Mouse (Mus musculus) hindlimb bud, embryonic 11.5 days (tissue): ENCODE measurements around the gene Pnldc1.
"Not testable (repeated sequence)": the region's sequence is repeated elsewhere in the genome, so short reads cannot be mapped to it uniquely, and the experiment has no call there.

Experiments
- DNase-seq: peaks from one replicate; pipeline ENCODE4 v3.0.0-alpha.2; 2012; ENCODE audit warnings: low read depth, low spot score; ENCODE audit errors: extremely low spot score

Pnldc1 gene

DNA sequence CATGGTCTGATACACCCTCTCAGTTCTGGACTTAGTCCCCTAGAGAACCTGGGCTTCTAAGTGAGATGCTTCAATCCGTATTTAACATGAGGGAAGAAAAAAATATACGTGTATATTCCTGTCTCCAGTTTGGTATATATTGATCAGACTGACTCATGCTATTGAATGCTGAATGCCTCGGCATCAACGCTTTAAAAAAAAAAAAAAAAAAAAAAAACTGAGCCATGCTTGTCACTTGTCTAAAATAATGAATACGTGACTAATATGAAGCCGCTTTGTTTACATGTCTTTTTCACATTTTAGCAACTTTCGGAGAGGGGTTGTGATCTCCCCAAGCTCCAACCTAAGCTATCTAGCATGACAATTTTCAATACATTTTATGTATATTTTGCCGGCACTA is 361 bp upstream of the Pnldc1 start:
- no peak for DNase-seq

- DNase-seq = no peak
Measured at GRCm38 (mm10) chr17:12906436-12906835, 3.6 kb downstream of the Pnldc1 start.

- DNase-seq = no peak
Measured at GRCm38 (mm10) chr17:12905810-12906209, 4.2 kb downstream of the Pnldc1 start.

- DNase-seq = no peak
Measured at GRCm38 (mm10) chr17:12904349-12904748, 5.7 kb downstream of the Pnldc1 start.

DNA sequence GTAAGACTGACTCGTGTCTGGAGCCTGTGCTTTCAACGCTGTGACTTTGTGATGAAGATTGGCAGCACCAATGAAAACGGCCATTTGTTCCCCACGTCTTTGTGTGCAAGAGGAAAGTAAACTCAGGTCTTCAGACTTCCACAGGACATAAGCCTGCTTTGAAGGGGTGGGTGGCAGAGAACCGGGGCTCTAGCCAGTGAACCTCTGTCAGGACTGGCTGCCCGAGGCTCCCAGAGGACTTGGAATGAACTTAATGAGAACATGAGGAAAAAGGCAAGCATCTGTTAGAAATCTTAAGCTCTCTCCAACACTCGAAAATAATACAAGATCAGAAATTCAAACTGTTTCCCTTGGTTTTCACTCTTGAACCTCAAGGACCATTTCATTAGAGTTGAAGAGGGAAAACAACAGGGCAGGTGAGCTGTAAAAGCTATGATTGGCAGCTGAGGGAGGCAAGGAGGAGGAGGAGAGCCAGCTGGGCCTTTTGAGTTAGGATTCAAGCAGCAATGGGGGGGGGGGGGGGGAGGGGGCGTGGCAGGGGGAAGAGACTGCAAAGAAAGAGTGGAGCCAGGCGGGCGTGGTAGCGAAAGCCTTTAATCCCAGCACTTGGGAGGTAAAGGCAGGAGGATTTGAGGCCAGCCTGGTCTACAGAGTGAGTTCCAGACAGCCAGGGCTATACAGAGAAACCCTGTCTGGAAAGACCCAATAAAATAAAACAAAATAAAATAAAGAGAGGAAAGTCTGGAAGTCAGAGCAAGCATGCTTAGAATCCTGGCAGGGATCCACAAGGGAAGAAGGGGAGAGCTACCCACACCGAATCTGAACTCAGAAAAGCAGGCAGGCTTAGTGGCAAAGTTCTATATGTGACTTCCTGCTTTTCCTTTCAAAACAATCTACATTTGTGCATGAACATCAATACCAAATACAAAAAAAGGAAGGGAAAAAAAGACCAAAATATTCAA is 6.4 kb downstream of the Pnldc1 start:
- DNase-seq = no peak

- DNase-seq = no peak
Measured at GRCm38 (mm10) chr17:12902291-12902690, 7.7 kb downstream of the Pnldc1 start.

DNA sequence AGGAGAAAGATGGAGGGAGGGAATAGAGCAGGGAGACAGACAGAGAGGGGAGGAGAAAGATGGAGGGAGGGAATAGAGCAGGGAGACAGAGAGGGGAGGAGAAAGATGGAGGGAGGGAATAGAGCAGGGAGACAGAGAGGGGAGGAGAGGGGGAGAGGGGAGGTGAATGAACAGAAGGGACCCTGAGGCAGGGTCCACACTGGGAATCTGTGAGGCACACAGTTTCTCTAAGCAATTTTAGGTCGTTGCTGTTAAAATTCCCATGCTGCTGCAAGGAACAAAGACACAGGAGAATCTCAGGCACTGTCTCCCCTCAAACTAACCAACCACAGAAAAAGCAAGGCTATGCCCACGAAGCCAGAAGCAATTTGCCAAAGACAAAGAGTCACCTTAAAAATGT is 11.4 kb downstream of the Pnldc1 start:
- not testable (repeated sequence) for DNase-seq

DNA sequence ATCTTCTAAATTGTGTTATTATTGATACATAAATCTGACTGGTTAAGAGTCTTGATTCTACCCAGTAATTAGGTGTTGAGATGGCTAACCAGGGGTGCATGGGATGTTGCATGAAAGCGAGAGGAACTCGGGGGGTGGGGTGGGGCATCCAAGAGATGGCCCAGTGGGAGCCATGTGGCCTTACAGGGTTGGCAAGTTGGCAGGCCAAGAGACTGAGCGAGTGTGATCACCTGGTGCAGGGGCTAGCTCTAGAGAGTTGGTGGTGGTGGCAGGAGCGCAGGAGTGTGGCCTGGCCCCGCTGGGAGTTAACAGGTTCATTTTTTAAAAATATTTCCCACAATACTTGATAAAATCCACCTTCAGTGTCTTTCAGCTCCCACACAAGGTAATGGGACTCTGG is 12.4 kb downstream of the Pnldc1 start:
- no peak for DNase-seq

GRCm38 (mm10) chr17:12892033-12892432 is 18.0 kb downstream of the Pnldc1 start:
- no peak for DNase-seq

DNA sequence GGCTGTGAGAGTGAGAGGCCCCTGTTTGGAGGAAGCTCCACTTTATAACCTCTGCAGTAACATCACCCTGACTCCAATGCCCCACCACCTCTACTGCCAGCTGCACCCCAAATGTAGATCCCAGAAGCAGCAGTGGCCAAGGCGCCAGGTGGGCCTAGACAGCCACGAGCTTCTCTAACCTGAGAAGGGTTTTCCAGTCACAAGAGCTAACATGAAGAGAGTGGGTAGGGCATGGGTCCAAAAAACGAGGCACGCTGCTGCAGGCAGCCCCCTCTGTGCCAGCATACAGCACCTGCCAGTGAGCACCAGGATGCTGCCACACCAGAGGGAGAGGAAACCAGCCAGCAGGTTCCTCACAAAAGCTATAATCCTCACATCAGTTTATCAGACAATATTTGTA is 19.0 kb downstream of the Pnldc1 start:
- no peak for DNase-seq

DNA sequence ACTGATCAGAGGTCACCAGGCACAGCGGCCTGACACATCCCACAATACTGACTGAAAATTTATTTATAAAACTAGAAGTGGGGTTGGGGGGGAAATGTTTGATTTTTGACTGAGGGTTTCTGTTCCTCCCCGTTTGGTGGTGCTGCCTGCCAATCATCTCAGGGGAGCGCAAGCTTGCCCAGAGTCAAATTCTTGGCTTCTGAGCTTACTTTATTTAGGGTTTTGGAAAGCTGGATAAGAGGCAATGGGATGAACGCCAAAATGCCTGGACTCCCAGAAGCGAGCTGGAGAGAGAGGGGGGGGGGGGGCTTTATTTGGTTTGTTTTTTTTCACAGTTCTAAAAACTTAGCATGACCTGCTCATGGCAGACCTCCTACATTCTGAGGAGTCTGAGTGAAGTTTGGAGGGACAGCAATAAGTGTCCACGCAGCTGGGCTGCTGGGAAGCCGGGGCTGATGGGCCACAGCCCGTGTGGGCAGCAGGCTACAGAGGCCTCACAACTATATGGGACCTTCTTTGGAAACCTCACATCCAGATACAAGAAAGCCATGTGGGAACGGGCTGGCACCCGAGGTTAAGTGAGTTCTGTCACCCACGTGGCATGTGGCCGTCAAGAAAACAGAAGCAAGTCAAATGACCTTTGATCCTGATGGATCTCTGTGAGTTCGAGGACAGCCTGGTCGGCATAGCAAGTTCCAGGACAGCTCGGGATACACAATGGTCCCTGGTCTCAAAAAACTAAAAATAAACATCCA is 22.8 kb downstream of the Pnldc1 start:
- DNase-seq = no peak

DNA sequence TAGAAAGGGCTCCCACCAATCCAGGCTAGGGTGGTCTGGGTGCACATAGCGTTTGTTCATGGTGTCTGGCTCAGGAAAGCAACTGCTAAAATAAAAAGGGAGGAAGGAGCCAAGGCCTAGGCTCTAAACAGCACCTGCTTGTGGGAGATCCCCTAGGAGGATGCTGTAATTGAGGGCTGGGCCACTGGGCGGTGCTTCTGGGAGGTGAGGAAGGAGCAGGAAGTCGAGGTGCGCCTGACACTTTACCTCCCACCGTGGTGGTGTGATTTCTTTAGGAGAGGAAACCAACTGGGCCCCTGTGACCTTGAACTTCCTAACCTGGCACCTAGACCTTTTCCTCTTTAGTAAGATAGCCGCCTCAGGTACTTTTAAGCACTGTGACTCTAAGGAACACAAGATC is 23.4 kb downstream of the Pnldc1 start:
- DNase-seq = no peak

- no peak for DNase-seq
Measured at GRCm38 (mm10) chr17:12881216-12881615, 28.8 kb downstream of the Pnldc1 start.

- peak; percentile 80 for DNase-seq
Measured at GRCm38 (mm10) chr17:12880178-12880577, 29.9 kb downstream of the Pnldc1 start.

DNA sequence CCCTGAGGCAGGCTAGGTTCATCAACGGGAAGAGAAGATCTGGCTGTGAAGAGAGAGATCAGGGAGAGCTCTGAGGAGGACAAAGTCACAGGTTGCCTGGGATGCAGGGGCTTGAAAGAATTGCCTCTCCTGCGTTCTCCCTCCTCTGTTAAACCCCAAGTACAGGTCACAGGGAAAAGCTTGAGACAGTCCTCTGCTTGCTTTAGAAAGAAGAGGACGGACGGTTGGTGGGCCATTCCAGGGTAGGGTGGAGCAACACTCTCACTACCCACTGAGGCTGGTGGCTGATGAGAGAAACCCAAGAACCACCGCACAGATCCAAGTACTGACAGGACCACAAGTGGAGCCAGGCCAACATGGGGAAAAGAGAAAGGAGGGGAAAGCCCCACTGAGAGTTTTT is 34.3 kb downstream of the Pnldc1 start, which contains the start of gene Mrgprh:
Gene Mrgprh, plus strand, starts transcription at position 301 of the 400 bp plus-strand sequence.
- no peak for DNase-seq

- DNase-seq = no peak
Measured at GRCm38 (mm10) chr17:12872275-12873028, 37.6 kb downstream of the Pnldc1 start.

DNA sequence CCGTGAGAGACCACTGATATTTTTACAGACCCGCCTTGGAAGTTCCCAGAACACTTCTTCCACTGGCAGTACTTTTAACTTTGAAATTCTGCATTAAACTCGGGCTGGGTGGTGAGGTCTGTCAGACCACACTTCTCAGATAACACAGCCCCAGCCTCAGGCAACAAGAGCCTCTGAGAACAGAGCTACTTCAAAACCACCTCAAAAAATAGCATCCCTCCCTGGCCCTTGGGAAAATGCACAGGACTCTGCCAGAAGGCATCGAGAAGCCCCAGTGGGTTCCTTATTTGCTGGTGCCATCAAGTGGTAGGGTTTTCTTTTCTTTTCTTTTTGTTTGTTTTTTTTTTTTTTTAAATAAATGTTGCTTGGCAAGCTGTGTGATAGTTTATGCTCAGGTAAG is 41.4 kb downstream of the Pnldc1 start:
- no peak for DNase-seq

DNA sequence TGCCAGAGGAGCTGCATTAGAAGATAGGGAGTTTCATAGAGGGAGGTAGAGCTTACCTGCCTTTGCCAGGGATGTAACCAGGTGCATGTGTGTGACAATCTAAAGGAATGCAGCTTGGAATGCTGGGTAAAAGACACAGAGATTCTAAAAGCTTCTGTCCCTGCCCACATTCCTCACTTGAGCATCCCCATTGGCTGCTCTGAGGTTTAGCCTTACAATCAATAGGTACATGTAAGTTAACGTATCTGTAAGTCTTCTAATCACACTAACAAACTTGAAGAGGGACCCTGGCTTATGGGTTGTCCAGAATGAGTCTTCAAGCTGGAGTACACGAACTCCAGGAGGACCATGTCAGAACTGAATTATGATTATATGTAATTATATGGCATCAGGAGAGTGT is 42.0 kb downstream of the Pnldc1 start, which contains the start of gene Mas1:
Gene Mas1, minus strand, starts transcription at position 101 of the 400 bp plus-strand sequence.
- DNase-seq = no peak

DNA sequence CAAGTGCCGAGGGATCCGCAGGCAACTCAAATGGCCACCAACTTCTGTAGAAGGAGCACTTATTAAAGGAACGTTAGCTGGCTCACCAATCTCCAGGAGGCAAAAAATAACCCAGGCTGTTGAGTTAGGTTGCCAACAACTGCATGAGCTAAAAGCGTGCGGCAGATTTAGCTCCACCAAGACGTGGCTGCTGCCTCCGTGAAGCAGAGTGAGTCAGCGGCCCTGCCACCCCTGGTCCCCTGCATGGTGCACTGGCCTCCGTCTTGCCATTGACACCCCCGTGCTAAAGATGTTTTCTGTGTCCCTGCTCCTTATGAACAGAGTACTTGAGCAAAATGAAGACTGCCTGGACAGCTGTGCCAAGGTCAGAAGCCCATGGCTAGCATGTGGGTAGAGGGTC is 43.2 kb downstream of the Pnldc1 start:
- no peak for DNase-seq

DNA sequence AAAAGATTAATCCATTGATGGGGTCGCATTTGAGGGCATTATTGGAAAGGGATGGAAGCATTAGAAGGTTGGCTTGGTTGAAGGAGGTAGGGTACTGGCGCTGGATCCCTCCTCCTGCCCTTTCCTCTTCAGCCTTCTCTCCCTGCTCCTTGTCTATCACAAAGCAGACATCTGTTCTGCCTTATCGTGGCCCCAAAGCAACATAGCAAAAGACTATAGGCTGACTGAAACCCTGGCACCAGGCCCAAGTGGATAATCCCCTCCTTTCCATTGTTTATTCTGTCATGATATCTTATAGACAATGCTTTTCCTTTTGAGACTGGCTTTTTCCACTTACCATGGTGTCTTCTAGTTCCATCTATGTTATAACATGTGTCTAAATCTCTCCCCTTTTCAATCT is 44.6 kb downstream of the Pnldc1 start:
- no peak for DNase-seq

DNA sequence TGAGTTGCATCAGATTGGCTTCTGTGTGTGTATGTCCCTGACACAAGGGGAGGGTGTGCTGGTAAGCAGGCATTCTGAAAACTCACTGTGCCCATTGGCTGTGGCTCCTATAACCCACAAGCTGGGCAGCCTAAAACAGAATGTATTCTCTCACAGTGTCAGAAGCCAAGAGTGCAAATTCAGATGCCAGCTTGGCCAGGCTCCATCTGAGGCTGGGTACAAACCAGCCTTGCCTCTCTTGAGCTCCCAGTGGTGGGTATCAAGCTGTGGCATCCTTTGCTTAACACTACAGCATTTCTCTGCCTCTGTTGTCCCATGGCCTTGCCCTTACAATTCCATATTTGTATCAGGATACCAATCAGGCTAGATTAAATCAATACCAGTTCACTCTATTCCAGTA is 45.9 kb downstream of the Pnldc1 start:
- DNase-seq = no peak
